Mouse (Mus musculus) C2C12 (cell line): ENCODE measurements at regions not wholly inside any gene's neighbourhood (a gene's known extent, or its start where the extent isn't known, plus 50 kb on each side); places are given as distances from the start of the nearest gene placed in this dataset.

Experiments used
- CTCF ChIP-seq: IDR thresholded peaks from one replicate; pipeline ENCODE4 v1.5.1; 2011; ENCODE audit not compliant: control insufficient read depth, insufficient read depth, insufficient read length
- USF1 ChIP-seq: IDR thresholded peaks from one replicate; pipeline ENCODE4 v1.6.1; 2011; ENCODE audit warnings: low read depth, mild to moderate bottlenecking, control low read depth, moderate library complexity

- TF ChIP-seq CTCF: no peak
- TF ChIP-seq USF1: no peak
Observed at GRCm38 (mm10) chr1:187484821-187485220, 123.8 kb upstream of the Esrrg start.
